Mouse (Mus musculus) CH12.LX (cell line): ENCODE measurements around the gene Kif19a.

Experiments used
- CTCF ChIP-seq, 2 experiments: IDR thresholded peaks in 1 of 2; conservative IDR thresholded peaks in 1 of 2; 2 replicates each; pipeline ENCODE4 v1.5.1; 2011 to 2012; ENCODE audit warnings: low read depth in 2 of 2, low read length in 2 of 2, improper control_type of control experiment in 1 of 2, inconsistent platforms in 1 of 2, mild to moderate bottlenecking in 1 of 2, moderate library complexity in 1 of 2
- EP300 ChIP-seq: IDR thresholded peaks from 2 replicates; pipeline ENCODE4 v1.6.1; 2011; ENCODE audit warnings: low read length, improper control_type of control experiment
- GABPA ChIP-seq: IDR thresholded peaks from 2 replicates; pipeline ENCODE4 v1.6.1; 2012; ENCODE audit warnings: low read depth, low read length, improper control_type of control experiment, inconsistent platforms; ENCODE audit not compliant: insufficient replicate concordance
- JUND ChIP-seq: conservative IDR thresholded peaks from 2 replicates; pipeline ENCODE4 v1.6.1; 2011; ENCODE audit warnings: low read depth, low read length, improper control_type of control experiment
- KAT2A ChIP-seq: IDR thresholded peaks from 2 replicates; pipeline ENCODE4 v1.6.1; 2012; ENCODE audit warnings: low read length, improper control_type of control experiment, inconsistent platforms; ENCODE audit not compliant: insufficient replicate concordance
- NELFE ChIP-seq: IDR thresholded peaks from 2 replicates; pipeline ENCODE4 v1.6.1; 2011; ENCODE audit warnings: low read depth, low read length, improper control_type of control experiment
- POLR2A ChIP-seq: IDR thresholded peaks from 2 replicates; pipeline ENCODE4 v1.6.1; 2011; ENCODE audit warnings: low read depth, mild to moderate bottlenecking, improper control_type of control experiment, low read length
- POLR2AphosphoS2 ChIP-seq: IDR thresholded peaks from 2 replicates; pipeline ENCODE4 v1.6.1; 2011; ENCODE audit warnings: low read depth, low read length, improper control_type of control experiment
- RAD21 ChIP-seq: IDR thresholded peaks from 2 replicates; pipeline ENCODE4 v1.6.1; 2011; ENCODE audit warnings: low read depth, mild to moderate bottlenecking, low read length, improper control_type of control experiment, moderate library complexity
- USF1 ChIP-seq: IDR thresholded peaks from 2 replicates; pipeline ENCODE4 v1.6.1; 2014; ENCODE audit warnings: low read depth, mild to moderate bottlenecking, inconsistent platforms, low read length, improper control_type of control experiment
- USF2 ChIP-seq: conservative IDR thresholded peaks from 2 replicates; pipeline ENCODE4 v1.6.1; 2011; ENCODE audit warnings: low read depth, low read length, improper control_type of control experiment
- ZC3H11A ChIP-seq: IDR thresholded peaks from 2 replicates; pipeline ENCODE4 v1.6.1; 2012; ENCODE audit warnings: low read depth, mild to moderate bottlenecking, inconsistent platforms, low read length, improper control_type of control experiment
- ZMIZ1 ChIP-seq: IDR thresholded peaks from 2 replicates; pipeline ENCODE4 v1.6.1; 2012; ENCODE audit warnings: low read depth, mild to moderate bottlenecking, inconsistent platforms, low read length, improper control_type of control experiment

GRCm38 (mm10) chr11:114826686-114827085, 61.5 kb downstream of the Kif19a start:
- TF ChIP-seq GABPA, result no peak
- TF ChIP-seq CTCF (conservative IDR thresholded peaks at IDR 0.05 in 1 of 2, IDR thresholded peaks at IDR 0.05 in 1 of 2; ENCODE audit: low read depth in 2 of 2, low read length in 2 of 2), result no peak
- TF ChIP-seq POLR2A, result no peak
- TF ChIP-seq RAD21, result no peak
- no peak for TF ChIP-seq ZMIZ1
- TF ChIP-seq USF1, result no peak
- no peak for TF ChIP-seq JUND
- no peak for TF ChIP-seq USF2
- no peak for TF ChIP-seq ZC3H11A
- TF ChIP-seq POLR2AphosphoS2, result no peak
- TF ChIP-seq EP300, result no peak
- no peak for TF ChIP-seq KAT2A
- TF ChIP-seq NELFE, result no peak
